Mouse (Mus musculus) liver, embryonic 18 days (tissue): ENCODE data around the gene Phb2. TPM values are rescaled to one million over a fixed set of nuclear protein-coding genes. Genes with fewer than 3 reads are reported as not detected.

Source experiments
- polyA plus RNA-seq: library from polyadenylated mRNA; depleted of rRNA; stranded (reverse); fragments of >200 nt; gene quantifications from 2 replicates; pipeline ENCODE4 v1.2.3, GENCODE M21; 2012; rRNA removed

Gene Phb2
- 119 and 130 TPM in 2 replicates for polyA plus RNA-seq

DNA sequence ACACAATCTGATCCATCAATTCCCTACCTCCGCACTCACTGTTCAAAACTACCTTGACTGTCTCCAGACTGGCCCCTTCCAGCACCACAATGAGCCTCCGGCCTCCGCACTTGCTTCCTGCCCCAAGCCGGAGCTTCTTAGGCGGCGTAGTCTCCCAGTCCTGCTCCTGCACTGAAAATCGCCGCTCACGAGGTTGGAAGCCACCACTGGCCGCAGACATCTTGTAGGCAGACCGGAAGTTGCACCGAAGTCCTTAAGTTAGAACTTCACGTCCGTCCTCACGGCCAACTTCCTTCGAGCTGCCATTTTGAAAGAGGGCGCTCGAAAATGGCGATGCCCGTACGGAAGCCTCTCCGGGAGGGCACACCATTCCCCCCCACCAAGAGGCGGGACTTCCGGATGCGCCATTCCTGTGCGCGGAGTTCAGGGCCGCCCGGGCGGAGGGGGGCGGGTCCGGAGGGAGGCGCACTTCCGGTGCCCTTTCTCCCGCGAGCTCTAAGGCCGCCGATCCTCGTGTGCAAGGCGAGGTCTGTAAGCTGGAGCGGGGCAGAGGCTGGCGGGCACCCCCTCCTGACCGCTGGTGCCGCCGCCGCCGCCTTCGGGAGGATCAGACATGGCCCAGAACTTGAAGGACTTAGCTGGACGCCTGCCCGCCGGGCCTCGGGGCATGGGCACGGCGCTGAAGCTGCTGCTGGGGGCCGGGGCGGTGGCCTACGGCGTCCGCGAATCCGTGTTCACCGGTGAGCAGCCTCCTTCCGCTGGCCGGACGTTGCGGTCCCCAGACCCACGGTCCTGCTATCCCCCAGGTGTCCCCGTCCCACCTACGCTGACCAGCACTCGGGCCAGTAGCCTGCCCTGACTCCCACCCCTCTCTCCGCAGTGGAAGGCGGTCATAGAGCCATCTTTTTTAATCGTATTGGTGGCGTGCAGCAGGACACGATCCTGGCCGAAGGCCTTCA is at the start of gene Phb2, which contains the start of gene Emg1:
Phb2 (plus strand) TSS at position 513 of the 959 bp plus-strand sequence.
Emg1 (minus strand) TSS at position 355 of the 959 bp plus-strand sequence.

DNA sequence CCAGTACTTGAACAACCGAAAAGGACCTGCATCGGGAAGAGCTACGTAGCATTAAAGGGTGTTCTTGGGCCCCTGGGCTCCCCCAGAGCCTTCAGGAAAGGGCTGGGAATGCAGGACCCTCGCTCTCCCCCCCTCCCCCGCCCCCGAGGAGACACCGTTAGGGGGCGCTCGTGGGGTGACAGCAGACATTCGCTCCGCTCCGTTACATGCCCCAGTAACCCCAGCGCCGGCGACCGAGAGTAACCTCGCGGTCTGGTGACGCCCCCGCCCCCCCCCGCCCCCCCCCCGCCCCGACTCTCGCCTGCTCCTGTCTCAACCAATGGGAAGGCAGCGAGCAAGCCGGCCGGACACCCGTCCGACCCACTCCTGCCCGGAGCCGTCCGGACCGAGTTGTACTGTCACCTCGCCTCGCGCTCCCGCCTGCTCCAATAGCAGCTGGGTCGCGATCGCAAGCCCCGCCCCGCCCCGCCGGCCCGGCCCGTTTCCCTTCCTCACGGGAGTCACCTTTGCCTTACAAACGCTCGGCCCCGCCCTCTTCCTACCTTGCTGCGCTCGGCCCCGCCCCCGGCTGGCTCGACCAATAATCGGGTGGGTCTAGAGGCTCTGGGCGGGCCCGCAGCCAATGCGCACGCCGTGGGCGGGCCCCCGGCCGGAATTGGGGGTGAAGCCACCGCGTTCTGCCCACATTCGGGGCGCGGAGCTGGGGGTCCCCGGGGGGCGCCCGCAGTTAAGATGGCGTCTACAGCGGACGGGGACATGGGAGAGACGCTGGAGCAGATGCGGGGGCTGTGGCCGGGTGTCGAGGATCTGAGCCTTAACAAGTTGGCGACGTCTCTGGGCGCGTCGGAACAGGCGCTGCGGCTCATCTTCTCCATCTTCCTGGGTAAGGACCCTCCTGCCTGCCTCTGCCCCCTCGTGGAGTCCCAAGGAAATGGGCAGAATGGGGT is 49.4 kb upstream of the Phb2 start, which contains the start of gene Lpcat3:
Lpcat3 (plus strand) TSS at position 551 of the 947 bp plus-strand sequence.

DNA sequence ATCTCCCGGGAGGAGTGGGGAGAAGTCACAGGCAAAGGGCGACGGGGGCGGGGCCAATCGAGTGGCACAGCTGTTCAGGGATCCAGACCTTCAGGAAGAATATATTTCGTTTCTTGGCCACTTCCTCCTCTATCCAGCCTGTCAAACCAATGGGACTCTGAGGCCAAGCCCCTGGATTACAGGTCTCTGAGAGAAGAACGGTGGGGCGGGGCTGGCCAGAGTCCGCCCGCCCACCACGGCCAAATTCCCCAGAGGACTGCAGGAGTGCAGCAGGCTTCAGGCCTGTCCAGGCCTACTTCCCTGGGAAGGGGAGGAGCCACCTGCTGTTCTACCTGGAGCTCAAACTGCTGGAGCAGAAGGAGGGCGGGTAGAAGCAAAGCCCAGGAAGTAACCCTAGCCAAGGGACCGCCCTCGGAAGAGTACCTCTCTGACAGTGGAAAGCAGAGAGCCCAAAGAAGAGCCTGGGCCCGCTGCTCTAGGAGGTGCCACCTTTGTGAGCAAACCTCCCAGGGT is 26.4 kb downstream of the Phb2 start, which contains the start of gene Ptpn6:
Ptpn6 (minus strand) TSS at position 204 of the 513 bp plus-strand sequence.

DNA sequence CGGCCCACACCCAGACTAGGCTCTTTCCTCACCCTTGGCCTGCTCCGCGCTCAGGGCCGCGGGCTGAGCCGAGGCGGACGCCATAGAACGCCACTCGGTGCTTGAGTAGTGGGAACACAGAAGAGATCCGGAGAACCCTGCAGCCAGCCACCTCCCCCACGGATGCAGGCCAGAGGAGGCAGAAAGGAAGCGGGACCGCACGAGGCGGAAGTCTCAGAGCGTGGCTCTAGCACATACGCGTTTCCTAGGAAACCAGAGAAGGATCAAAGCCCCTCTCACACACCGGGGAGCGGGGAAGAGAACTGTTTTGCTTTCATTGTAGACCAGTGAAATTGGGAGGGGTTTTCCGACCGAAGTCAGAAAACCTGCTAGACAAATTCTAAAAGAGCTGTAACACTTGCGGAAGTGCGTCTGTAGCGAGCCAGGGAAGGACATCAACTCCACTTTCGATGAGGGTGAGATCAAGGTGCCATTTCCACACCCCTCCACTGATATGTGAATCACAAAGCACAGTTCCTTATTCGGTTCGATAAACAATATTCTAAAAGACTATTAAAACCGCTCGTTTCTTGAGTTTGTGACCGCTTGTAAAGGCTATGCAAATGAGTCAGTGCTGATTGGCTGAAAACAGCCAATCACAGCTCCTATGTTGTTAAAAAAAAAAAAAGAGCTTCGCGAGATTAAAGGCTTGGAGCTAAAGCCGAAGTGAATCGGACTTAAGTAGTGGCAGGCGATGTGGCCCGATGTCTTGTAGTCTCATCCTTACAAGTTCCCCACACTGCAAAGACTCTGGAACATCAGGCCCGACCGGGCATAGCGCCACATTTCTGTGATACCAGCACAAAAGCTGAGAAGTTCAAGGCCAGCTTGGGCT is 29.0 kb downstream of the Phb2 start, which contains the start of gene Grcc10:
Grcc10 (minus strand) TSS at position 487 of the 874 bp plus-strand sequence.

DNA sequence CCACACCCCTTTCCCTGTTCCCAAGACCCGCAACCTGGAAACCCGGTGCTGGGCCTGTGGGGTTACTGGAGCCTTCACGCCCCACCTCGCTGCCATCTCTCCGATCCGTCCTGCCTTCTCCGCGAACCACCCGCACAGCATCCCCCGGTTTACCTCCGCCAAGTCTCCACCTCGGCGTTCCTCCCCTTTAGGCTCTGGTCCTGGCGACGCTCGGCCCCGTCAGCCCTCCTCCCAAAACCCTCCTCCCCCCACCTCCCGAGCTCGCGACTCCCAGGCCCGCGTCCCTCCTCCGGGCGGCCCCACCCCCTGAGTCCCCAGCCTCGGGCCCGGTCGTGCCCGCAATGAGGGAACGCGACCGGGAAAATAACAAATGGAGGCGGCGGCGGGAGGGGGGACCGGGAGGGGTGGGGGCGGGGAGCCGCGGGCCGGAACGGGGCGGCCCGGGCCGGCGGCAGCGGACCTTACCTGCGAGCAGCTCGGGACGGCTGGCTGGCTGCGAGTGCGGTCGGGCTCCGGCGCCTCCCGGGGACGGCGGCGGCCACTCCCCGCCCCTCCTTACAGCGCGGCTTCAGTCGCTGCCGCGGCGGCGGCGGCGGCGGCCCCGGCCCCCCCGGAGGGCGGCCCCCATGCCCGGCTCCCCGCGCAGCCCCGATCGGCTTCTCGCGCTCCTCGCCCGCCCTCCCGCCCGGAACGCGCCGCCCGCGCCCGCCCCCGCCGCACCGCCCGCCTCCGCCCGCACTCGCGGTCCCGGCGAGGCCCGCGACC is 43.9 kb downstream of the Phb2 start, which contains the start of the genes Gm45234 and Atn1:
Gm45234 (minus strand) TSS at position 191 of the 765 bp plus-strand sequence.
Atn1 (minus strand) TSS at position 694 of the 765 bp plus-strand sequence.

Other genes with a start within 250 kb of the Phb2 start
- gene Clstn3, start 247.5 kb upstream of the Phb2 start, polyA plus RNA-seq, result 3.7 and 3.8 TPM in 2 replicates
- gene C1rl, start 219.2 kb upstream of the Phb2 start, polyA plus RNA-seq, result 14.3 and 16.2 TPM in 2 replicates
- 29.2 and 33.8 TPM in 2 replicates for gene C1ra, start 199.9 kb upstream of the Phb2 start, polyA plus RNA-seq
- gene C1s1, start 170.0 kb upstream of the Phb2 start, polyA plus RNA-seq, result 152 and 156 TPM in 2 replicates
- gene C1rb, start 142.0 kb upstream of the Phb2 start, polyA plus RNA-seq, result not detected in 2 replicates
- 0.01 TPM in 1 of 2 replicates, not detected in the other for gene C1s2, start 76.3 kb upstream of the Phb2 start, polyA plus RNA-seq
- gene Lpcat3, start 49.3 kb upstream of the Phb2 start, polyA plus RNA-seq, result 144 and 183 TPM in 2 replicates
- gene Emg1, start 158 bp upstream of the Phb2 start, polyA plus RNA-seq, result 72.1 and 82.3 TPM in 2 replicates
- 33.5 and 37.1 TPM in 2 replicates for gene Ptpn6, start 26.4 kb downstream of the Phb2 start, polyA plus RNA-seq
- gene Grcc10, start 29.0 kb downstream of the Phb2 start, polyA plus RNA-seq, result 75.8 and 79.2 TPM in 2 replicates
- not detected in 2 replicates for gene Gm45234, start 43.7 kb downstream of the Phb2 start, polyA plus RNA-seq
- gene Atn1, start 44.2 kb downstream of the Phb2 start, polyA plus RNA-seq, result 2.4 and 3.4 TPM in 2 replicates
- gene Eno2, start 57.3 kb downstream of the Phb2 start, polyA plus RNA-seq, result 0.29 and 0.42 TPM in 2 replicates
- 0.05 and 0.06 TPM in 2 replicates for gene Lrrc23, start 67.4 kb downstream of the Phb2 start, polyA plus RNA-seq
- 6.0 and 6.8 TPM in 2 replicates for gene Spsb2, start 96.3 kb downstream of the Phb2 start, polyA plus RNA-seq
- gene Tpi1, start 102.0 kb downstream of the Phb2 start, polyA plus RNA-seq, result 397 and 428 TPM in 2 replicates
- gene Usp5, start 117.1 kb downstream of the Phb2 start, polyA plus RNA-seq, result 23.8 and 25.3 TPM in 2 replicates
- gene Cdca3, start 117.2 kb downstream of the Phb2 start, polyA plus RNA-seq, result 76.5 and 80.3 TPM in 2 replicates
- gene Gnb3, start 127.9 kb downstream of the Phb2 start, polyA plus RNA-seq, result 0.02 and 0.03 TPM in 2 replicates
- 3.8 and 3.9 TPM in 2 replicates for gene P3h3, start 145.4 kb downstream of the Phb2 start, polyA plus RNA-seq
- gene Gpr162, start 151.6 kb downstream of the Phb2 start, polyA plus RNA-seq, result 0.04 and 0.06 TPM in 2 replicates
- 0.17 and 0.19 TPM in 2 replicates for gene Cd4, start 175.9 kb downstream of the Phb2 start, polyA plus RNA-seq
- 0.14 and 0.20 TPM in 2 replicates for gene Lag3, start 199.4 kb downstream of the Phb2 start, polyA plus RNA-seq
- gene Ptms, start 207.8 kb downstream of the Phb2 start, polyA plus RNA-seq, result 162 TPM in 2 replicates
- 101 and 113 TPM in 2 replicates for gene Mlf2, start 219.1 kb downstream of the Phb2 start, polyA plus RNA-seq